Mouse (Mus musculus) heart, embryonic 12.5 days (tissue): ENCODE data around the gene Tiam1. TPM values are rescaled to one million over a fixed set of nuclear protein-coding genes. Genes with fewer than 3 reads are reported as not detected.

Experiments used
- ATAC-seq: fragments of 200-750 bp; cut with Nextera tagmentation; 2 replicates; pipeline ENCODE4 v1.8.0; 2017; ENCODE audit warnings: moderate TSS enrichment, moderate library complexity; ENCODE audit not compliant: insufficient number of reproducible peaks, low FRiP score
- H3K27ac ChIP-seq: fragments of 300-500 bp; sonication (generic); 2 replicates; pipeline ENCODE4 v1.5.1; 2016; ENCODE audit warnings: mild to moderate bottlenecking, moderate library complexity; ENCODE audit not compliant: poor library complexity, severe bottlenecking
- H3K27me3 ChIP-seq: fragments of 300-500 bp; sonication (generic); replicated peaks from 2 replicates; pipeline ENCODE4 v1.6.1; 2016; ENCODE audit warnings: mild to moderate bottlenecking, moderate library complexity
- H3K36me3 ChIP-seq: fragments of 300-500 bp; sonication (generic); 2 replicates; pipeline ENCODE4 v1.6.1; 2016; ENCODE audit warnings: mild to moderate bottlenecking, moderate library complexity
- H3K4me1 ChIP-seq: fragments of 300-500 bp; sonication (generic); replicated peaks from 2 replicates; pipeline ENCODE4 v1.6.1; 2016; ENCODE audit warnings: mild to moderate bottlenecking
- H3K4me2 ChIP-seq: fragments of 300-500 bp; sonication (generic); 2 replicates; pipeline ENCODE4 v1.6.1; 2016; ENCODE audit warnings: mild to moderate bottlenecking, moderate library complexity
- H3K4me3 ChIP-seq: fragments of 300-500 bp; sonication (generic); 2 replicates; pipeline ENCODE4 v1.5.1; 2016; ENCODE audit warnings: mild to moderate bottlenecking
- H3K9ac ChIP-seq: fragments of 300-500 bp; sonication (generic); 2 replicates; pipeline ENCODE4 v1.6.1; 2016; ENCODE audit warnings: mild to moderate bottlenecking, moderate library complexity
- H3K9me3 ChIP-seq: fragments of 300-500 bp; sonication (generic); replicated peaks from 2 replicates; pipeline ENCODE4 v1.6.1; 2016; ENCODE audit warnings: mild to moderate bottlenecking, moderate library complexity
- WGBS: fragments of 180-500 bp; shearing (Covaris S2); methylation state at CpG from one replicate; pipeline ENCODE4 v1.1.7; 2016; 5-methylcytosine and 5-hydroxymethylcytosine counted together
- polyA plus RNA-seq: library from polyadenylated mRNA; unstranded; fragments of >200 nt; fragmentation: Nextera tagmentation; extraction: Ambion mirVana; gene quantifications from 2 replicates; pipeline ENCODE4 v1.2.1, GENCODE M21; 2016

Tiam1 gene
- 15.4 and 16.9 TPM in 2 replicates for polyA plus RNA-seq

- no peaks in the 10 kb centered on the region for H3K9me3 ChIP-seq
- no peaks in the 10 kb centered on the region for H3K27me3 ChIP-seq
- no peaks in the 10 kb centered on the region for H3K36me3 ChIP-seq
- peak within 1 kb of the TSS; percentile 86 for H3K27ac ChIP-seq
- peak within 1 kb of the TSS; percentile 79 for H3K9ac ChIP-seq
- peak within 1 kb of the TSS; percentile 66 for H3K4me3 ChIP-seq
- peaks cover 22% of the 10 kb centered on the region for H3K4me1 ChIP-seq
- peak; percentile 97 for ATAC-seq
- H3K4me2 ChIP-seq: peak within 1 kb of the TSS; percentile 99
- under 1% methylated on average over 64 of the region's 64 CpGs for WGBS
Observed at GRCm38 (mm10) chr16:90143760-90144516, at the start of gene Tiam1. Gene Tiam1 (minus strand): TSS chr16:90143769.

GRCm38 (mm10) chr16:90191289-90191688, 47.7 kb upstream of the Tiam1 start:
- H3K4me1 ChIP-seq: 0 out of 2 replicates have a peak, but pooled peaks cover 7% of the 10 kb centered on the region
- H3K27ac ChIP-seq: no peak overlapping the region
- H3K4me3 ChIP-seq: no peak overlapping the region
- no peaks in the 10 kb centered on the region for H3K36me3 ChIP-seq
- WGBS: 70% methylated on average over 6 of the region's 6 CpGs
- no peak overlapping the region for H3K4me2 ChIP-seq
- no peaks in the 10 kb centered on the region for H3K9me3 ChIP-seq
- no peaks in the 10 kb centered on the region for H3K27me3 ChIP-seq
- ATAC-seq: no peak
- no peak overlapping the region for H3K9ac ChIP-seq

GRCm38 (mm10) chr16:90187453-90187852, 43.9 kb upstream of the Tiam1 start:
- peak; percentile 54 for ATAC-seq
- no peak overlapping the region for H3K4me3 ChIP-seq
- WGBS: 22% methylated on average over 13 of the region's 13 CpGs
- 0 out of 2 replicates have a peak, but pooled peaks cover 5% of the 10 kb centered on the region for H3K4me1 ChIP-seq
- 0 out of 2 replicates have a peak overlapping the region, but pooled peaks have one; percentile 25 for H3K4me2 ChIP-seq
- H3K27me3 ChIP-seq: no peaks in the 10 kb centered on the region
- H3K9me3 ChIP-seq: no peaks in the 10 kb centered on the region
- H3K36me3 ChIP-seq: no peaks in the 10 kb centered on the region
- no peak overlapping the region for H3K27ac ChIP-seq
- no peak overlapping the region for H3K9ac ChIP-seq

GRCm38 (mm10) chr16:90185928-90186588, 42.5 kb upstream of the Tiam1 start:
- Histone ChIP-seq H3K36me3 (no peaks in the 10 kb centered on the region), H3K4me2 (no peak overlapping the region), H3K4me1 (0 out of 2 replicates have a peak, but pooled peaks cover 5% of the 10 kb centered on the region), H3K9me3 (no peaks in the 10 kb centered on the region), H3K27me3 (no peaks in the 10 kb centered on the region), H3K9ac (no peak overlapping the region), H3K4me3 (no peak overlapping the region), H3K27ac (no peak overlapping the region)
- no peak for ATAC-seq
- 42% methylated on average over 8 of the region's 8 CpGs for WGBS

GRCm38 (mm10) chr16:90184135-90184534, 40.6 kb upstream of the Tiam1 start:
- no peak overlapping the region for H3K27ac ChIP-seq
- H3K36me3 ChIP-seq: no peaks in the 10 kb centered on the region
- 79% methylated on average over 6 of the region's 6 CpGs for WGBS
- ATAC-seq: no peak
- no peak overlapping the region for H3K9ac ChIP-seq
- H3K4me2 ChIP-seq: no peak overlapping the region
- H3K27me3 ChIP-seq: no peaks in the 10 kb centered on the region
- H3K4me1 ChIP-seq: 0 out of 2 replicates have a peak, but pooled peaks cover 5% of the 10 kb centered on the region
- H3K4me3 ChIP-seq: no peak overlapping the region
- no peaks in the 10 kb centered on the region for H3K9me3 ChIP-seq

- no peaks in the 10 kb centered on the region for H3K36me3 ChIP-seq
- no peak overlapping the region for H3K4me3 ChIP-seq
- no peak for ATAC-seq
- H3K4me2 ChIP-seq: no peak overlapping the region
- H3K9me3 ChIP-seq: no peaks in the 10 kb centered on the region
- 81% methylated on average over 8 of the region's 8 CpGs for WGBS
- H3K9ac ChIP-seq: no peak overlapping the region
- H3K4me1 ChIP-seq: no peaks in the 10 kb centered on the region
- H3K27me3 ChIP-seq: no peaks in the 10 kb centered on the region
- H3K27ac ChIP-seq: no peak overlapping the region
Observed at GRCm38 (mm10) chr16:90181673-90182072, 38.1 kb upstream of the Tiam1 start.

- Histone ChIP-seq H3K27me3 (no peaks in the 10 kb centered on the region), H3K27ac (no peak overlapping the region), H3K4me3 (no peak overlapping the region), H3K36me3 (no peaks in the 10 kb centered on the region), H3K4me1 (peaks cover 5% of the 10 kb centered on the region; the same call in 1 of the 2 replicates), H3K4me2 (no peak overlapping the region), H3K9ac (no peak overlapping the region), H3K9me3 (no peaks in the 10 kb centered on the region)
- WGBS: 71% methylated on average over 6 of the region's 6 CpGs
- no peak for ATAC-seq
Observed at GRCm38 (mm10) chr16:90180975-90181374, 37.4 kb upstream of the Tiam1 start.

- ATAC-seq: no peak
- Histone ChIP-seq H3K9ac (no peak overlapping the region), H3K36me3 (no peaks in the 10 kb centered on the region), H3K27ac (no peak overlapping the region), H3K4me2 (no peak overlapping the region), H3K4me3 (no peak overlapping the region), H3K9me3 (no peaks in the 10 kb centered on the region), H3K4me1 (peaks cover 5% of the 10 kb centered on the region; the same call in 1 of the 2 replicates), H3K27me3 (no peaks in the 10 kb centered on the region)
- WGBS: 73% methylated on average over 5 of the region's 5 CpGs
Observed at GRCm38 (mm10) chr16:90179892-90180291, 36.3 kb upstream of the Tiam1 start.

- 87% methylated on average over 3 of the region's 3 CpGs for WGBS
- Histone ChIP-seq H3K4me1 (peaks cover 5% of the 10 kb centered on the region; the same call in 1 of the 2 replicates), H3K4me3 (no peak overlapping the region), H3K9me3 (no peaks in the 10 kb centered on the region), H3K27ac (no peak overlapping the region), H3K27me3 (no peaks in the 10 kb centered on the region), H3K9ac (no peak overlapping the region), H3K36me3 (no peaks in the 10 kb centered on the region), H3K4me2 (no peak overlapping the region)
- no peak for ATAC-seq
Observed at GRCm38 (mm10) chr16:90178404-90178803, 34.8 kb upstream of the Tiam1 start.

- Histone ChIP-seq H3K4me1 (peaks cover 9% of the 10 kb centered on the region; the same call in 1 of the 2 replicates), H3K9me3 (no peaks in the 10 kb centered on the region), H3K9ac (no peak overlapping the region), H3K27me3 (no peaks in the 10 kb centered on the region), H3K36me3 (no peaks in the 10 kb centered on the region), H3K4me3 (no peak overlapping the region), H3K27ac (no peak overlapping the region), H3K4me2 (no peak overlapping the region)
- ATAC-seq: no peak
- WGBS: 74% methylated on average over 8 of the region's 8 CpGs
Observed at GRCm38 (mm10) chr16:90177425-90177824, 33.9 kb upstream of the Tiam1 start.

GRCm38 (mm10) chr16:90176472-90176871, 32.9 kb upstream of the Tiam1 start:
- no peaks in the 10 kb centered on the region for H3K9me3 ChIP-seq
- H3K36me3 ChIP-seq: no peaks in the 10 kb centered on the region
- WGBS: 52% methylated on average over 10 of the region's 10 CpGs
- no peak overlapping the region for H3K9ac ChIP-seq
- H3K4me3 ChIP-seq: no peak overlapping the region
- no peak overlapping the region for H3K4me2 ChIP-seq
- H3K27me3 ChIP-seq: no peaks in the 10 kb centered on the region
- peaks cover 9% of the 10 kb centered on the region; the same call in 1 of the 2 replicates for H3K4me1 ChIP-seq
- no peak overlapping the region for H3K27ac ChIP-seq
- no peak for ATAC-seq
